Mouse (Mus musculus) ES-Bruce4 (cell line): ENCODE data around the gene Bnip1.

Source experiments
- CTCF ChIP-seq: IDR thresholded peaks from one replicate; pipeline ENCODE4 v1.8.1; 2011; ENCODE audit warnings: low read depth, low read length
- EP300 ChIP-seq: IDR thresholded peaks from 2 replicates; pipeline ENCODE4 v1.6.1; 2011; ENCODE audit warnings: low read depth, low read length; ENCODE audit not compliant: insufficient read depth
- POLR2A ChIP-seq: IDR thresholded peaks from one replicate; pipeline ENCODE4 v1.8.1; 2011; ENCODE audit warnings: low read length; ENCODE audit not compliant: insufficient read depth

- TF ChIP-seq POLR2A (no peak), EP300 (no peak), CTCF (no peak)
Observed at GRCm38 (mm10) chr17:26839718-26840438, 59.0 kb downstream of the Bnip1 start.
